Mouse (Mus musculus) adrenal gland, postnatal 10 days (tissue): ENCODE results near the gene Lhx4. TPM values are rescaled to one million over a fixed set of nuclear protein-coding genes. Genes with fewer than 3 reads are reported as not detected.

Experiments used
- DNase-seq: peaks from one replicate; pipeline ENCODE4 v3.0.0; 2021; ENCODE audit warnings: mixed read lengths
- total RNA-seq, 2 experiments: library from RNA; stranded (reverse); gene quantifications; 2 replicates each; pipeline ENCODE4 v1.2.3; 2021

Gene Lhx4
- total RNA-seq, 2 experiments from 2014 or later = not detected

DNA sequence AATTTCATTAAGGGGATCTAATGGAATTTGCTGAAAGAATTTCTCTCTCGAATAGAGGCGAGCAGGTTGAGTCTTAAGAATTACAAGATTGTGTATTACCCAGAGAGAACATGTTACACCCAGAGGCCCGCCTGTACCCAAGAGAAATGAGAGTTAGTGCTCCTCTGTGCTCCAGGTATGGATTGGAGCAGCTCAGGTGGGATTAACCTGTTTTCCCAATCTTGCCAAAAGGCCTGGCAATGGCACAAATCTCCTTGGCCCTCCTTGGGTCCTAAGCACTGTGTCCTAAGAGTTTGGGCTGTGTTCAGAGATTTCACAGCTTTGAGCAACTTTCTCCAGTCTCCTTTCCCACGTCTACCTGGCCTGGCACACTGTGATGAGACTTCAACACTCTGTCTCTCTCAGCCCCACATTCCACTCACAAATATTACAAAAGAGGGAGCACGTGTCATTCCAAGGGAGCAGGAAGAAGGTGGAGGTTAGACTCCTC, 48.2 kb downstream of the Lhx4 start:
- DNase-seq = no peak

DNA sequence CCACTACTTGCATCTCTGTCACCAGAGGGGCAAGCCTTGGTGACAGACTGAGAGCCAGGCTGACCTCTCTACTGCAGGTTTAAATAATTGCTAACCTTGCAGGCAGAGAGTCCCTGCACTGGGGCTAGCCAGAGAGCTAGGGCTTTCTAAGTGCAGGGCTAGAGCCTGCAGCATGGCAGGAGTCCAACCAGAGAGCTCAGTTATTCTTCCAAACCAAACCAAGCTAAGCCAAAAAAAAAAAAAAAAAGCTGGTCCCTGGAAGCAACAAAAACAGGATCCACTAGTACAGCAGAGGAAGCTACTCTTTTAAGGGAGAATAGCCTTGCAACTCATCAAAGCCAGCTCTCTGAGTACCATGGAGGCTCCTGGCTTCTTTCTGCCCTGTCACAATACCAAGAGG, 50.6 kb downstream of the Lhx4 start:
- peak; percentile 34 for DNase-seq

DNA sequence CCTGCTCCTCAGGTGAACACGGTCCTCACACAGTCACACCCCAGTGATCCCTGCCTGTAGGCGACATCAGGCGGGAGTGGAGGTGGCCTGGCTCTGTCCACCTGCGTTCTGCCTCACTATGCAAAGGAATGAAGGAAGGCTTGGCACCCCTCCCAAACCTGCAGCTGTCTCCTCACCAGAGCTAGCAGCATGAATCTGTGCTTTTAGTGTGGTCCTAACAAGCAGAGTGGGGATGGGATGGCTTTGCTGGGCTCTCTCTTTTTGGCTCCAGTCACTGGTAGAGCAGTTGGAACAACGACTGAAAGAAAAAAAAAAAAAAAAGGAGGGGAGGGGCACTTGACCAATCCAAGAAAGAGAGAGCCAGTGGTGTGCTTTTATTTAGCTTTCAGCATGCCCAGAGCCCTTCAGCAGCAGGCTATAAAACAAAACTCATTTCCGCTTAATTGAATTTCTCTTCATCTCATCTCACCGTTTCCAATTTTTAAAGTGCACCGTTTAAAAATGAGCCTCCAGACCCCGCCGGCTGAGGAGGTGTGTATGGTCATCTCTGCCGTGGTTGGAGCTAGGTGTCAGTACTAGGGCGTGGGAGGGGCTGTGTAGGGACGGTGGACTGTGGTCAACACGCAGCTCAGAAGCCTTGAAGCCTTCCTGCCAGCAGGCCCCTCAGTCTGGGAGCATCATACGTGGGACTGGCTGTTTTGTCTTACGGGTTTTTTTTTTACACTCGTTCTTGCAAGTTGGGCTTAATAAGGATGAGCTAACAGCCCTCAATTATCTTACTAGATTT, 52.9 kb downstream of the Lhx4 start:
- DNase-seq = no peak

DNA sequence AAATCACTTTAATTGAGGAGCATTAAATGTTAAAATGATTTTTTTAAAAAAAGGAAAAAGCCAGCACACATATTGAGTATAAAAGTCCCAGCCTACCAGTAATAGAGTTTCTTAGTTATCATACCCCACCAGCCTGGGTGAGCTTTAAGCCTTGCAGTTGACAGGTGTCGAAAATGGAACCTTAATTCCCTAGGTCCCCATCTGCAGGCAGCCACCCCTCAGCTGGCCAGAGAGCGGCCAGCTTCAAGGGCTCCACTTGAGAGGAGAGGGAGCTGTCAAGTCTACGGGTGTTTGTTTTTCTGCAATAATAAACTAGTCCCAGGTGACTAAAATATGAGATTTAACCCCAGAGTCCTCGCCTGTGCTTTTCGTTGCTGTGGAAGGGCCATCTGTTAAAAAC, 58.0 kb downstream of the Lhx4 start:
- no peak for DNase-seq

DNA sequence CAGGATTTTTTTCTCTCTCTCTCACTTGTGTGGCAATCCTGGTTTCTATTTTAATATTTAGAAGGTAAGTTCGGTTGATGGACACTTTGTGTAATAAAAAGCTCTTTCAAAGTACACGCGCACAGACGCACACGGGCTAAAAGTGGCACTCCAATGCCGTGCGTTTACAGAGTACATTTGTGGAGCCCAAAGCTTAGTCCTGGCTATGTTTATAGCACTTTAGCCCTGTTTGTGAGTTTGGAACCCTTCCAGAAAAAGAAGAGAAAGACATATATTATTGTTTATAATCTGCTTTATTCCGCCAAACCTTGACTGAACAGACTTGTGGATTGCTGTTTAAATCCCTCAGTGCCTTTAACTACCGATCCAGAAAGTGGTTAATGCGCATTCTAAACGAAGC, 58.5 kb downstream of the Lhx4 start:
- DNase-seq = no peak

DNA sequence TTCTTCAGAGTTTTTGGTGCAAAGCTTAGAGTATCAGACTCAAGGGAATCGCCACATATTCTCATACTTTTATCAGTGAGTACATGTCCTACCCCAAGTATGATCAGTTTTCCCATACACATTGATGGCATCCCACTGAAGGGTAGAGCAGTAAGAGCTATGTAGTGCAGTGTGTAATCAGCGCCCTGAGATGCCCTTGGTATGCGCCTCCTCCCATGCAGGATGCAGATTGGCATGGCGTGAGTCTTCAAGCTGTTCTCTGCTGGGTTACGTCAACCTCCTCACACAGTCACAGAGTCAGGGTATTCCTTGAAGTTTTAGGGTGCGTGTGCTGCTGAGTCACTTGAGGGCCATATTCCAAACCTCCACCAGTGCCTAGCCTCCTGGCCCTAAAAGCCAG, 59.3 kb downstream of the Lhx4 start:
- no peak for DNase-seq

DNA sequence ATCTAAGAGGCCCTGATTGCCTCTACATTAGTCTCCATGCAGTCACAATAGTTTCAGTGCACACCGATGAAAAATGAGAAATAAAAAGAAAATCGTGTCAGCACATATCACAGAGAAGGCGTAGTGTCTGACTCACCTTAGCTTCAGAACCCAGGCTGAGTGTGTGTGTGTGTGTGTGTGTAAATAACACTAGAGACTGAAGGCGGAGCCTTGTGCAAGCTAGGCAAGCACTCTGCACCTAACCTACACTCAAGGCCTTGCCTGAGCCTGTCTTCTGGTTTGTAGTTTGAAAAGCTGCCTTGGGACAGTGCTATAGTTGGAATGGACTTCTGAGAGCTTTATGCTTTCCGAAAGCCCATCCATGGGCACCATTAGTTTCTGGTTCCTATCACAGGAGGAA, 61.9 kb downstream of the Lhx4 start:
- DNase-seq = no peak

DNA sequence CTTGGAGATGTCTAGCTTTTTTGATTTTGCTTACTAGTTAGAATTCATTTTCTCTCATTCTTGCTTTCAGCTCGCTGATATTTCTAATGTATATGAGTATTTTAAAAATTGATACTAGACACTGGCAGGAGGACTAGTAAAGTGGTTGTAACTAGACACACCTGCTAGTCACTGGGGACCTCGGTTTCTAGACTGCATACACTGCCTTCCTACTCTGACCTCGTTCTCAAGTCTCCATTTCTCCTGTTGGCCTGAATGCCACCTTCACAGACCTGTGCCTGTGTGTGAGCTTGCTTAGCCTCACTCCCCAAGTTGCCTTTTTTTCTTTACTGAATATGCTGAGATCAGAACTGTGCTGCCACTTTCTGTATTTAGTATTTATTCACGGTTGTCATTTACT, 62.3 kb downstream of the Lhx4 start:
- DNase-seq = no peak

DNA sequence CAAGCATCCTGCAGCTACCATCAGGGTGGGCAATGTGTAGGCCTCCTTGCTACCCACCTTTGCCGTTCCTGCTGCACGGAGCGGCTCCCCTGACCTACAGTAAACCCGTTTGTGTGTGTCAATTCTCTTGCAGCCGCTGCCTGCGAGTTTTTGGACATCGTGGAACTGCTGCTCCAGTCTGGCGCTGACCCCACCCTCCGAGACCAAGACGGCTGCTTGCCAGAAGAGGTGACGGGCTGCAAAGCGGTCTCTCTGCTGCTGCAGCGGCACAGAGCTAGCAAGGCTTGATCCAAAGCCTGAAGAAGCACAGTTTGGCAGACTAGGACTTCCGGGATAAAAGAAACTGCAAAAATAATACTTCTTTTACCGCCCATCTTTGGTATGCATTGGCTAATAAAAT, 64.7 kb downstream of the Lhx4 start:
- no peak for DNase-seq

DNA sequence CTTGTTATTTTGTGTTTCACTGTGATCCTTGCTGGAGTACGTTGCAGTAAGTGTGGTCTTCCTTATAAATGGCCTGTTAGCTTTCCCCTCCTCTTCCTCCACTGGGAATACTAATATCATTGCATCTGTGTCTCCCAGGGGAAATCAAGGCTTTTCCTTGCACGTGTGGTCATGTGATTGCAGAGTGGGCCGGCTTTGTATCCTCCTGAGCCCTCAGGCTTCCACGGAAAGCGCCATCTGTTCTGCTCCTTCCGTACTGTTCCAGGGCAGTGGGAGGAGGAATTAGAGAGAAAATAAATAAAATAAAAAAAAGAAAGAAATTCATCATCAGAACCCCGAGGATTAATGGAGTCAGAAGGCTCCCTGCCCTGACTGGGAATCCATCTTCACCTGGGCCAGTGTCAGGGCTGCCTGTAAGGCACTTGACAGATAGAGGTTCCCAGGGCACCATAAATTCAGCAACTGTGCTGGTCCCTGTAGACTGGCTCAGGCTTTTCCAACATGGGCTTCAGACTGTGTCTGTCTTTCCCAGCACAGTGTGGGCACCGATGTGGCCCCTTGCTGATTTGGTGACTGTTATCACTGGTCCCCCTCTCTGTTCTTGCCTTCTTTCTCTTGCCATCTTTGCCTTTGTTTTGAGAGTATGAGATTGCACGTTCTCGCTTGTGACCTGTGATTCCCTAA, 70.2 kb downstream of the Lhx4 start:
- DNase-seq = no peak

DNA sequence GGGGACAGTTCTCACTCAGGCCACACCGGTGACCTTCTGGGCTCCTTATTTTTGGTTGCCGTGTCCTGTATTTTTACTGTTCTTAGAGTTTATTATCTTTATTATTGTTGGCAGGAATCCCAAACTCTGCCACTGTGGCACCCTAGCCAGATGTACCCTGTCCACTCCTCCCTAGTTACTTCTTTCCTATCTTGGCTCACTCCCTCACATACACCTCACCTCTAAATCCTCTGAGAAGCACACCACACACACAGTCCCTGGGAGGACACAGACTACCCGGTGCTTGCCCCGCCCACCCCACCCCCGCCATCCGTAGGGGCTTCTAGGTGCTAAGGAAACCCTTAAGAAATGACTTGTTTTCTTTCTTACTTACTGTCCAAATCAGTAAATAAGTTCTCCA, 75.9 kb downstream of the Lhx4 start:
- no peak for DNase-seq

DNA sequence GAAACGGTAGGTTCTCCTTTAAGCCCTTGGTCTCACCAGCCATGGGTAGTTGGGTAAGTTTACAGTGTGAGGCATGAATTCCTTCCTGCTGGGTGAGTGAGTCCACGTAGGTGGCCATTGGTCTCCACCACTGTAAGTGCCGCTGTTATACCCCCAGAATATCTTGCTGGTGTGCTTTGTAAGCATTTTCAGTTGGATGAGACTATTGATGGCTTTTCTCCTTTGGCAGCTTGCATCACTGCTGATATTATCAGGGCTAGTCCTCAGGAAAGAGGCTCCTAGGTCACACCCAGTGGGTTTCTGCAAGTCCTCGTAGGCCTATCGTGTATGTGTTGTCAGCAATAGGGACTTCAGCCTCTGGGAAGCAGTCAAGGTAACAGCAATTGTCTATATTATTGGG, 87.5 kb downstream of the Lhx4 start:
- DNase-seq = no peak

DNA sequence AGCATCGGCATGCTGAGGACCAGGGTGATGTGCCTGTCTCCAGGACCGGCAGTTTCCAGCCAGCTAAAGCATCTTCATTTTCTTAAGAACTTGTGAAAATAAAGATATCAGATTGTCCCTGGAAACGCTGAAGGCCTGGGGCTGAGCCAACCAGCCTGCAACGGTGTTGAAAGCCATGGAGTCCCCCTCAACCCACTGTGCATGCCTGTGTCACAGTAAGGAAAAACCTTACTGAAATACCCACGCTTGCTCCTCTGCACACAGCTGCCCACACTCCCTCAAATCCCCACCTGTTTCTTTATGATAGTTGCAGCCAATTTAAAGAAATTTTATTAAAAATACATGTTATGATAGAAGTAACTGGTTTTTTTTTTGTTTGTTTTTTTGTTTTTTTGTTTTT, 95.2 kb downstream of the Lhx4 start:
- DNase-seq = no peak

DNA sequence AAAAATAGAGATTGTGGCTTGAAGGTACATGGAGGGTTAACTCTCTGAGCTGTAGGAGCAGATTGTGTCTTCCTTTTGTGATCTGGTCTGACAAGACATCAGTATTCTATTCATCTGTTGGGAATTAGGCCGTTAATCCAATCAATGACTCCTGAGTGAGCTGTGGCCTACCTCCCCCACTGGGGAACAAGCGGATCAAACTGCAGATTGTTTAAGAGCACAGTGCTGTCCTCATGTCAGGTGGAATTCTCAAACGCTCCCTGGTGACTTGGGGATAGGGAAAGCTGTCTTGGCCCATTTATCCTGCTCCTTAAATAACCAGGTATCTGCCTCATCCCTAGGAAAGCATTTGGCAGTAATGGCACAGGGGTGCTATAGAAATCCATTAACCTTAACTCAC, 96.5 kb downstream of the Lhx4 start:
- DNase-seq = no peak

DNA sequence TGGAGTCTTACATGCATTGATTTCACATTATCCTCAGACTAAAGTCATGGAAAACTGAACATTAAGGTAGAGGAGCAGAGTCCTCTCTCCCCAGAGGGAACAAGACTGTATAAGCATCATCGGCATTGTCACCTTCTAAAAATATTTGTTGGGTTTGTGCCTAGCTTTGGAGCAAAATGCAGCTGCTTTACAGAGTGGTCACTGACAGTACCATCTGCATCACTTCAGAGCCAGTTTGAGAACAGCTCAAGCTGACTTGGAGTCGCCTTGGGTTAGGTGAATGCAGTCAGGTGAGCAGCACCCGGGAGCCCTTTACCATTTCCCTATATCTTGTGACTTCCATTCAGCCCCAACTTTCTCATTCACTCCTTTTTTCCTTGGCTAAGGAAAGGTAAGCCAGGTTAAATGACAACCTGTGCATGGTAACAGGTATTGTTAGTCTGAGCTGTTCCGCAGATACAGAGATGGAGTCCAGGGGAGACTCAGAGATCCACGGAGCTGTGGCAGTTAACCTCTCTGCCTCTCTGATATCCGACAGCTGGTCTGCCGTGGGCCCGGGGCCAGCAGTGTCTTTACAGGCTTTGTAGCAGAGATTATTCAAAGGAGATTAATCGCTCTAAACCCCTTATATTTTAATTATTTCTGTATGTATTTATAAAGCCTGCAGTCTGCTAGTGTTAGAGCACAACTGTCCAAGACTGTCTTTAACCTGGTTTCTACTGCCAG, 101.2 kb downstream of the Lhx4 start:
- DNase-seq = no peak

Other genes starting within 250 kb of the Lhx4 start
- 10 to 100 TPM; 76.9 to 83.9 TPM for gene Acbd6, start 193.6 kb downstream of the Lhx4 start, total RNA-seq
- 10 to 100 TPM; 54.5 to 79.0 TPM for gene Qsox1, start 61.2 kb upstream of the Lhx4 start, total RNA-seq
- 10 to 100 TPM; 28.7 to 40.0 TPM for gene Cep350, start 221.6 kb upstream of the Lhx4 start, total RNA-seq